Mouse (Mus musculus) liver, adult 2 months (tissue): ENCODE measurements around the gene Arpin. TPM values are rescaled to one million over a fixed set of nuclear protein-coding genes. Genes with fewer than 3 reads are reported as not detected.

ENCODE experiments used
- DNase-seq: peaks from one replicate; pipeline ENCODE4 v3.0.0-alpha.2; 2011; ENCODE audit warnings: low read depth, low spot score; ENCODE audit errors: extremely low read depth
- H3K27ac ChIP-seq: fragments of 200-500 bp; replicated peaks from 2 replicates; pipeline ENCODE4 v1.5.1; 2012; ENCODE audit warnings: low read depth, mild to moderate bottlenecking, control low read depth, inconsistent platforms, low read length; ENCODE audit not compliant: insufficient read depth
- H3K27me3 ChIP-seq: fragments of 200-500 bp; 2 replicates; pipeline ENCODE4 v1.6.1; 2012; ENCODE audit warnings: mild to moderate bottlenecking, moderate library complexity, low read length, inconsistent platforms; ENCODE audit not compliant: control insufficient read depth, insufficient read depth
- H3K36me3 ChIP-seq: fragments of 200-500 bp; 2 replicates; pipeline ENCODE4 v1.6.1; 2012; ENCODE audit warnings: low read length, inconsistent platforms; ENCODE audit not compliant: control insufficient read depth, insufficient read depth
- H3K4me1 ChIP-seq: fragments of 200-500 bp; 2 replicates; pipeline ENCODE4 v1.6.1; 2011; ENCODE audit warnings: low read length; ENCODE audit not compliant: control insufficient read depth, insufficient read depth
- H3K4me3 ChIP-seq: fragments of 200-500 bp; 2 replicates; pipeline ENCODE4 v1.5.1; 2011; ENCODE audit warnings: low read depth, mild to moderate bottlenecking, control low read depth, low read length, moderate library complexity; ENCODE audit not compliant: insufficient read depth
- H3K79me2 ChIP-seq: fragments of 200-500 bp; 2 replicates; pipeline ENCODE4 v1.6.1; 2012; ENCODE audit warnings: inconsistent platforms, mild to moderate bottlenecking, low read length, moderate library complexity; ENCODE audit not compliant: control insufficient read depth, insufficient read depth
- H3K9ac ChIP-seq: fragments of 200-500 bp; 2 replicates; pipeline ENCODE4 v1.6.1; 2012; ENCODE audit warnings: low read depth, mild to moderate bottlenecking, control low read depth, inconsistent platforms, low read length
- CTCF ChIP-seq: fragments of 200-500 bp; IDR thresholded peaks from 2 replicates; pipeline ENCODE4 v1.5.1; 2011; ENCODE audit warnings: low read depth, low read length, control low read depth
- POLR2A ChIP-seq: fragments of 200-500 bp; IDR thresholded peaks from 2 replicates; pipeline ENCODE4 v1.6.1; 2011; ENCODE audit warnings: low read length, control low read depth; ENCODE audit not compliant: insufficient read depth; ENCODE audit errors: extremely low read depth
- WGBS: fragments of 180-500 bp; shearing (Covaris S2); methylation state at CpG from one replicate; pipeline ENCODE4 v1.1.7; 2018; 5-methylcytosine and 5-hydroxymethylcytosine counted together
- polyA plus RNA-seq: library from polyadenylated mRNA; depleted of rRNA; stranded (reverse); fragments of >200 nt; gene quantifications from 2 replicates; pipeline ENCODE4 v1.2.3, GENCODE M21; 2012
- total RNA-seq: library from RNA; depleted of rRNA; stranded (reverse); fragments of >200 nt; gene quantifications from 2 replicates; pipeline ENCODE4 v1.2.3, GENCODE M21; 2014

Arpin gene
- total and polyA plus RNA-seq, 2 experiments, result 3.5 to 7.3 TPM

GRCm38 (mm10) chr7:79903160-79903792, 31.9 kb downstream of the Arpin start:
- Histone ChIP-seq H3K9ac (no peak overlapping the region), H3K4me3 (no peak overlapping the region), H3K27me3 (no peaks in the 10 kb centered on the region), H3K27ac (no peak overlapping the region), H3K4me1 (peaks cover 8% of the 10 kb centered on the region), H3K36me3 (peaks cover 26% of the 10 kb centered on the region), H3K79me2 (no peaks in the 10 kb centered on the region)
- no peak for TF ChIP-seq CTCF
- TF ChIP-seq POLR2A, result no peak
- DNase-seq, result no peak
- WGBS, result 89% methylated on average over 8 of the region's 8 CpGs

GRCm38 (mm10) chr7:79900753-79901152, 34.4 kb downstream of the Arpin start:
- H3K4me3 ChIP-seq, result no peak overlapping the region
- H3K36me3 ChIP-seq, result peaks cover 26% of the 10 kb centered on the region
- no peaks in the 10 kb centered on the region for H3K27me3 ChIP-seq
- H3K9ac ChIP-seq, result no peak overlapping the region
- no peak overlapping the region for H3K27ac ChIP-seq
- H3K4me1 ChIP-seq, result no peaks in the 10 kb centered on the region
- TF ChIP-seq POLR2A (no peak), CTCF (no peak)
- WGBS, result 86% methylated on average over 6 of the region's 6 CpGs
- DNase-seq, result no peak
- H3K79me2 ChIP-seq, result no peaks in the 10 kb centered on the region

GRCm38 (mm10) chr7:79895225-79895624, 39.9 kb downstream of the Arpin start:
- no peak overlapping the region for H3K4me3 ChIP-seq
- H3K27me3 ChIP-seq, result no peaks in the 10 kb centered on the region
- H3K4me1 ChIP-seq, result no peaks in the 10 kb centered on the region
- peaks cover 2% of the 10 kb centered on the region; the same call in 1 of the 2 replicates for H3K79me2 ChIP-seq
- no peak overlapping the region for H3K9ac ChIP-seq
- H3K27ac ChIP-seq, result no peak overlapping the region
- 93% methylated on average over 3 of the region's 3 CpGs for WGBS
- no peak for DNase-seq
- peaks cover 13% of the 10 kb centered on the region; the same call in 1 of the 2 replicates for H3K36me3 ChIP-seq
- no peak for TF ChIP-seq CTCF
- no peak for TF ChIP-seq POLR2A

GRCm38 (mm10) chr7:79894790-79895189, 40.4 kb downstream of the Arpin start:
- Histone ChIP-seq H3K36me3 (peaks cover 13% of the 10 kb centered on the region; the same call in 1 of the 2 replicates), H3K27ac (no peak overlapping the region), H3K27me3 (no peaks in the 10 kb centered on the region), H3K79me2 (peaks cover 2% of the 10 kb centered on the region; the same call in 1 of the 2 replicates), H3K9ac (no peak overlapping the region), H3K4me1 (no peaks in the 10 kb centered on the region), H3K4me3 (no peak overlapping the region)
- DNase-seq, result no peak
- 98% methylated on average over 1 of the region's 1 CpGs for WGBS
- TF ChIP-seq POLR2A, result no peak
- no peak for TF ChIP-seq CTCF

- Histone ChIP-seq H3K79me2 (peaks cover 2% of the 10 kb centered on the region; the same call in 1 of the 2 replicates), H3K27me3 (no peaks in the 10 kb centered on the region), H3K27ac (no peak overlapping the region), H3K4me1 (no peaks in the 10 kb centered on the region), H3K4me3 (no peak overlapping the region), H3K36me3 (peaks cover 9% of the 10 kb centered on the region; the same call in 1 of the 2 replicates), H3K9ac (no peak overlapping the region)
- DNase-seq, result no peak
- TF ChIP-seq CTCF, result no peak
- no peak for TF ChIP-seq POLR2A
- 93% methylated on average over 6 of the region's 6 CpGs for WGBS
Observed at GRCm38 (mm10) chr7:79892576-79893428, 42.4 kb downstream of the Arpin start.
